Mouse (Mus musculus) cerebellum, adult 2 months (tissue): ENCODE measurements at regions not wholly inside any gene's neighbourhood (a gene's known extent, or its start where the extent isn't known, plus 50 kb on each side); places are given as distances from the start of the nearest gene placed in this dataset.

Source experiments
- CTCF ChIP-seq: fragments of 200-500 bp; IDR thresholded peaks from 2 replicates; pipeline ENCODE4 v1.5.1; 2011; ENCODE audit warnings: low read depth, mild to moderate bottlenecking, control low read depth, low read length, moderate library complexity, borderline replicate concordance; ENCODE audit not compliant: insufficient read depth
- POLR2A ChIP-seq: fragments of 200-500 bp; IDR thresholded peaks from 2 replicates; pipeline ENCODE4 v1.6.1; 2011; ENCODE audit warnings: low read length, control low read depth, borderline replicate concordance; ENCODE audit not compliant: insufficient read depth

- TF ChIP-seq CTCF (no peak), POLR2A (no peak)
Observed at GRCm38 (mm10) chr1:177501288-177501687, 59.1 kb downstream of the Zbtb18 start.
